Mouse (Mus musculus) kidney, postnatal 36 days (tissue): Measurements from ENCODE around the gene Ddx23.

ENCODE experiments used
- DNase-seq, 2 experiments: peaks; one replicate each; pipeline ENCODE4 v3.0.0; 2021 to 2022; ENCODE audit warnings: mixed read lengths in 2 of 2

Ddx23 gene

GRCm38 (mm10) chr15:98674284-98674993 is 11.7 kb upstream of the Ddx23 start:
- DNase-seq: no peak

GRCm38 (mm10) chr15:98673732-98674131 is 11.0 kb upstream of the Ddx23 start:
- no peak for DNase-seq

GRCm38 (mm10) chr15:98672592-98672991 is 9.9 kb upstream of the Ddx23 start:
- DNase-seq: peak in 1 of 2 experiments; percentile 22

GRCm38 (mm10) chr15:98664042-98664907 is 1.6 kb upstream of the Ddx23 start:
- DNase-seq: peak in 1 of 2 experiments; percentile 50

GRCm38 (mm10) chr15:98662198-98662566 is 512 bp downstream of the Ddx23 start:
- no peak for DNase-seq

- no peak for DNase-seq
These were observed 5.5 kb downstream of the Ddx23 start for GRCm38 (mm10) chr15:98656982-98657751.

- DNase-seq: no peak
These were observed 10.5 kb downstream of the Ddx23 start for GRCm38 (mm10) chr15:98652174-98652573.

- no peak for DNase-seq
These were observed 11.3 kb downstream of the Ddx23 start for GRCm38 (mm10) chr15:98651431-98651830.

GRCm38 (mm10) chr15:98648071-98648470 is 14.6 kb downstream of the Ddx23 start:
- DNase-seq: no peak

GRCm38 (mm10) chr15:98647308-98647707 is 15.4 kb downstream of the Ddx23 start:
- DNase-seq: no peak

- DNase-seq: no peak
These were observed 16.0 kb downstream of the Ddx23 start for GRCm38 (mm10) chr15:98646737-98647136.

- peak; percentile 52 to 58 for DNase-seq
These were observed 17.4 kb downstream of the Ddx23 start for GRCm38 (mm10) chr15:98645057-98646026.

GRCm38 (mm10) chr15:98644406-98644805 is 18.3 kb downstream of the Ddx23 start:
- DNase-seq: no peak

- peak; percentile 49 to 61 for DNase-seq
These were observed 22.5 kb downstream of the Ddx23 start for GRCm38 (mm10) chr15:98640157-98640556.

- DNase-seq: no peak
These were observed 25.5 kb downstream of the Ddx23 start for GRCm38 (mm10) chr15:98637155-98637554.

- DNase-seq: no peak
These were observed 26.2 kb downstream of the Ddx23 start for GRCm38 (mm10) chr15:98636517-98636916.

GRCm38 (mm10) chr15:98635291-98635841 is 27.3 kb downstream of the Ddx23 start:
- no peak for DNase-seq

GRCm38 (mm10) chr15:98634541-98635081 is 28.1 kb downstream of the Ddx23 start:
- DNase-seq: peak; percentile 77 to 88

- DNase-seq: no peak
These were observed 28.7 kb downstream of the Ddx23 start for GRCm38 (mm10) chr15:98633822-98634470.

GRCm38 (mm10) chr15:98632921-98633320 is 29.8 kb downstream of the Ddx23 start:
- DNase-seq: no peak
